Mouse (Mus musculus) cortical plate, adult 2 months (tissue): ENCODE measurements around the gene Fam114a2. TPM values are rescaled to one million over a fixed set of nuclear protein-coding genes. Genes with fewer than 3 reads are reported as not detected.

ENCODE experiments used
- H3K27ac ChIP-seq: fragments of 200-500 bp; 2 replicates; pipeline ENCODE4 v1.5.1; 2012; ENCODE audit warnings: low read length, control low read depth, inconsistent platforms; ENCODE audit not compliant: insufficient read depth
- H3K4me1 ChIP-seq: fragments of 200-500 bp; 2 replicates; pipeline ENCODE4 v1.6.1; 2011; ENCODE audit warnings: low read length; ENCODE audit not compliant: control insufficient read depth, insufficient read depth
- H3K4me3 ChIP-seq: fragments of 200-500 bp; 2 replicates; pipeline ENCODE4 v1.5.1; 2011; ENCODE audit warnings: mild to moderate bottlenecking, low read length, control low read depth; ENCODE audit not compliant: insufficient read depth
- CTCF ChIP-seq: fragments of 200-500 bp; IDR thresholded peaks from 2 replicates; pipeline ENCODE4 v1.5.1; 2011; ENCODE audit warnings: mild to moderate bottlenecking, control low read depth, low read length; ENCODE audit not compliant: insufficient read depth; ENCODE audit errors: extremely low read depth
- POLR2A ChIP-seq: fragments of 200-500 bp; IDR thresholded peaks from 2 replicates; pipeline ENCODE4 v1.6.1; 2011; ENCODE audit warnings: mild to moderate bottlenecking, low read length, control low read depth; ENCODE audit not compliant: insufficient read depth; ENCODE audit errors: extremely low read depth
- polyA plus RNA-seq: library from polyadenylated mRNA; depleted of rRNA; stranded (reverse); fragments of >200 nt; gene quantifications from 2 replicates; pipeline ENCODE4 v1.2.3, GENCODE M21; 2012

Fam114a2 gene
- polyA plus RNA-seq, 1 experiment = 37.6 TPM

DNA sequence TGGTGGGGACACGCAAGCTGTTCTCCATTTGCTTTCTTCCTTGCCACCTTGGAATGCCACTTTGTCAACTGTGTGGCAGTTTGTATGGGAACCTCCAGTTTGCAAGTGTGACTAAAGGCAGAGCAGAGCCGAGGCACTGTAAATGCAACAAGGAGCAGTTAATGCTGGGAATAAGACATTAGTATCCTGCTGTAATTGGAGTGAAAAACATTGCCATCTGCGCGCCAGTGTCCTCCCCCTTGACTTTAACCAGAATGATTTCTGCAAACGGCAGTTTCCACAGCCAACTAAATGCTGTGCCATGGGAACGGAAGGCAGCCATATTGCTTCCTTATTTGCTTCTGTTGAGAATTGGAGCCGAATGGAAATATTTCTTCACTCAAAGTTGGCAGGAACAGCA is 3.6 kb upstream of the Fam114a2 start:
- TF ChIP-seq POLR2A = no peak
- no peak for TF ChIP-seq CTCF
- no peak overlapping the region for H3K4me3 ChIP-seq

DNA sequence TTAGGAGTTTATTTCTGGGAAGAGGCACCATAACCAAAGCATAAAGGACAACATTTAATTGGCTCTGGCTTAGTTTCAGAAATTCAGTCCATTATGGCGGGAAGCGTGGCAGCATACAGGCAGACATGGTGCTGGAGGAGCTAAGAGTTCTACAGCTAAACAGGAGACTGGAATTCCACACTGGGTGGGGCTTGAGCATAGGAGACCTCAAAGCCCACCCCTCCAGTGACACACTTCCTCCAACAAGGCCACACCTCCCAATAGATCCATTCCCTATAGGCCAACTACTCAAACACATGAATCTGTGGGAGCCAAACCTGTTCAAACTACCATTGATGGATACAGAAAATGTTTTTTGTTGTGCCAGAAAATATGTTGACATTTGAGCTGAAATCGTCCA is 2.8 kb upstream of the Fam114a2 start:
- H3K27ac ChIP-seq = no peak overlapping the region
- peaks cover 4% of the 10 kb centered on the region; the same call in 1 of the 2 replicates for H3K4me1 ChIP-seq
- TF ChIP-seq POLR2A (no peak), CTCF (no peak)
- H3K4me3 ChIP-seq = no peak overlapping the region

More for the DNA sequence above, 3.6 kb upstream of the Fam114a2 start:
- H3K27ac ChIP-seq = no peak overlapping the region
- peaks cover 2% of the 10 kb centered on the region; the same call in 1 of the 2 replicates for H3K4me1 ChIP-seq

DNA sequence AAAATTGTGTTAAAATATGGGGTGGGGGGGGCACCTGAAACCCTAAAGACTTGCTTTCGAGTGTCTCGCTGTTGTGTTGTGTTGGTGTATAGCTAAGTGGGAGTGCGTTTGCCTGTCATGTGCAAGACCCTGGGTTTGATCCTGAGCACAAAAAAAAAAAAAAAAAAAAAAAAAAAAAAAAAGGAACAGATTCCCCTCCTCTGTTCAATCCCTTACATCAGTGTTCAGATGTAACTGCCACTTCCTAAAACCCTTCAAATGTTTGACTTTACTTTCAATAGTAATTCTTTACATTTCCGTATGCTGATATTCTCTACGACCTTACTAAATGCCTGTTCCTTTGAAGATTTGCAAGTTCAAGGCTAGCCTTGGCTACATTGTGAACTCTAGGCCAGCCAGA is 887 bp upstream of the Fam114a2 start:
- Histone ChIP-seq H3K4me1 (peaks cover 4% of the 10 kb centered on the region; the same call in 1 of the 2 replicates), H3K27ac (no peak overlapping the region)
- TF ChIP-seq POLR2A (no peak), CTCF (no peak)

DNA sequence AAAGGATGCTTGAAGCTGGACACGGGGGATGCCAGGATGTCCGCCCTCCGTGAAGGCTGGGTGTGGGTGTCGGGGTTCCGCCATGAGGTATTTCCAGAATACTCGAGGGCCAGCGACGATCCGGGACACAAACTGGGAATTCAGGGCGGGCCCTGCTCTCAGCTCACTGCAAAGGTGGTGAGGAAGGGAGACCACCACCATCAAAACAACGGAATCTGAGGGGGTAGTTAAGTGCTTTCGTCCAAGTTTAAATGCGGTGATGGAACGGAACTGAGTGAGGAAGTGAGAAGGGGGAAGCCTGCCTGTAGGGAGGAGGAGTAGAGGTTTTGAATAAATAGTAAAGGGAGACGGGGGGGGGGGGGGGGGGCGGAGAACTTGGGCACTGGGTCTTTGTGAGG is 333 bp upstream of the Fam114a2 start:
- H3K27ac ChIP-seq = no peak overlapping the region
- TF ChIP-seq CTCF (no peak), POLR2A (no peak)
- peak overlapping the region; percentile 78 for H3K4me3 ChIP-seq
- peaks cover 4% of the 10 kb centered on the region; the same call in 1 of the 2 replicates for H3K4me1 ChIP-seq

More for the DNA sequence above, 887 bp upstream of the Fam114a2 start:
- peak overlapping the region; percentile 78 for H3K4me3 ChIP-seq

DNA sequence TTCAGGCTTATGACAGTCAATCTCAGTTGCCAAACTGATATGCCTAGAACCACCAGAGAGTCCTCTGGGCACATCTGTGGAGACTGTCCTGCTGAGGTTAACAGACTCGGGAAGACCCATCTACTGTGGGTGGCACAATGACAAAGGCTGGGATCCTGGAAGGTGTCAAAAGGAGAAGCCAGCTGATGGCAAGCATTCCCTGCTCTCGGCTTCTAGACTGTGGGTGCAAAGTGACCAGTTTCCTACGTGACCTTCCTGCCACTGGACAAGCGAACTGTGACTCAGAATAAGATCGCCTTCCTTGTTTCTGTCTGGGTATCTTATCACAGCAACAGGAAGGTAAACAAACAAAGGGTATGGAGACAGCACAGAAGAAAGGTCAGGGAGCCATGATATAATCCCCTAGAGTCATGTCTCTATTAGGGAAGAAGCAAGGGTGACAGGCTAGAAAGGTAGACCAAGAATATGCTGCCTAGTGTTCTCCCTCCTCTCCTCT is 1.4 kb downstream of the Fam114a2 start:
- no peak overlapping the region for H3K27ac ChIP-seq
- no peak for TF ChIP-seq POLR2A
- no peak for TF ChIP-seq CTCF
- H3K4me3 ChIP-seq = no peak overlapping the region
- H3K4me1 ChIP-seq = peaks cover 2% of the 10 kb centered on the region; the same call in 1 of the 2 replicates

DNA sequence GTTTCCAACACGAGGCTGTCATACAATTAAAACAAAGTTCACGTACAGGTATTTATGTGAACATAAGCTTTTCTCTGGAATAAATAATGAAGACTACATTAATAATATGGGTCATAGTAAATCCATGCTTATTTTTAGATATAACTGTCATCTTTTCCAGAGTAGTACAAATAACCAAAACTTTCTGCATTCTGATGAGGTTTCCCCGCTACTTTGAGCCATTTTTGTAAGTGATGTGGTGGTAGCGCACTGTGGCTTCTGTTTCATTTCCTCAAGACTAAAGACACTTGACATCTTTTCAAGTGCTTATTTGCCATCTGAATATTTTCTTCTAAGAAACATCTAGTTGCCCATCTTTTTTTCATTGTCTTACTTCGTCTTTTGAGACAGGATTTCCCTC is 3.2 kb downstream of the Fam114a2 start:
- Histone ChIP-seq H3K27ac (no peak overlapping the region), H3K4me3 (no peak overlapping the region), H3K4me1 (peaks cover 2% of the 10 kb centered on the region; the same call in 1 of the 2 replicates)
- TF ChIP-seq CTCF (no peak), POLR2A (no peak)

DNA sequence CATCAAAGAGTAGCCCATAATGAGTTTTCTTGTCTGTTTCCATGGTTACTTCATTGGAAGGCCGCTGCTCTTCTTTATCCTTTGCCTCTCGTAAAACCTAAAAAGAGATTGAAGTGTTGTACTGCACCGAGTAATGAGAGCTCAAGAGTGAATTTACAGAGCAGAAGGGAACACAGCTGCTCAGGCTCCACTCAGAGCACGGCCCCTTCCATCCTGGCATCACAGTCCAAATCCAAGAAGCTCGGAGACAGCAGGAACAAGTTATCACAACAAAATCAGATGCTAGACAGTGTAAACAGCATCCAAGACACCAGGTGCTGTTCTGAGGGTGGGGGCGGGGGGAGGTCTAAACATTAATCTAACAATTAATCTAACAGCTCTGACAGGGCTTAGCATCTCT is 11.5 kb downstream of the Fam114a2 start:
- Histone ChIP-seq H3K27ac (no peak overlapping the region), H3K4me1 (no peaks in the 10 kb centered on the region), H3K4me3 (no peak overlapping the region)
- no peak for TF ChIP-seq CTCF
- TF ChIP-seq POLR2A = no peak

DNA sequence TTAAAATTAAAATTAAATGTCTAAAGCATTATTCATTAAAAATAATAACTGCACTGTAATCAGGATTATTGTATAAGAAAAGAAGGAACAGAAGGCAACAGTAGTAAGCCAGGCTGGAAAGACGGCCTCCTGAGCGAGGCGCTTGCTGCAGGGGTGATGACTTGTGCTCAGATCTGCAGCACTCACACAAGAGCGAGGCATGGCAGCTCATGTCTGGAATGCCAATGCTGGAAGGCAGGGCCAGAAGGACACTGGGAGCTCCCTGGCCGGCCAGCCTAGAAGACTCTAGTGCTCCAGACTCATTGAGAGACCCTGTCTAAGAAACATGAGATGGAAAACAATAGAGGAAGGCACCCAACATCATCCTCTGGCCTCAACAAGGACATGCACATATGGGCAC is 15.3 kb downstream of the Fam114a2 start:
- TF ChIP-seq POLR2A = no peak
- TF ChIP-seq CTCF = no peak
- Histone ChIP-seq H3K4me1 (no peaks in the 10 kb centered on the region), H3K4me3 (no peak overlapping the region), H3K27ac (no peak overlapping the region)

DNA sequence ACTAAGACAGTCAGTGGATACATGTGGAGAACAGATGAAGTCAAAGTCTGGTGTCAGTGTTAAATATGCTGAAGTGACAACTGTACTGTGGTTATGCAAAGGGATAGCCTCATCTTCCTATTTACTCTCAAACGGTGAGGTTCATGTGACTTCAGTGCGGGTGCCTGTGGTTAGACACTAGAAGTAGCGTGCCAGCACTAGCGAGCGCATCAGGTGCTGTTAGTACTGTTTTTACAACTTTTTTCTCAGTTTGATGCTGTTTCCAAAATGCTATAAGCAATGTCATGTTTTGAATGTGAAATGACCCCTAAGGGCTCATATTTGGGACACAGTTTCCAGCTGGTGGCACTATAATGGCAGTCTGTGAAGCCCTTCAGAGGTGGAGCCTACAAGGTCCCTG is 20.2 kb downstream of the Fam114a2 start:
- H3K4me3 ChIP-seq = no peak overlapping the region
- H3K27ac ChIP-seq = no peak overlapping the region
- no peaks in the 10 kb centered on the region for H3K4me1 ChIP-seq
- no peak for TF ChIP-seq POLR2A
- no peak for TF ChIP-seq CTCF

DNA sequence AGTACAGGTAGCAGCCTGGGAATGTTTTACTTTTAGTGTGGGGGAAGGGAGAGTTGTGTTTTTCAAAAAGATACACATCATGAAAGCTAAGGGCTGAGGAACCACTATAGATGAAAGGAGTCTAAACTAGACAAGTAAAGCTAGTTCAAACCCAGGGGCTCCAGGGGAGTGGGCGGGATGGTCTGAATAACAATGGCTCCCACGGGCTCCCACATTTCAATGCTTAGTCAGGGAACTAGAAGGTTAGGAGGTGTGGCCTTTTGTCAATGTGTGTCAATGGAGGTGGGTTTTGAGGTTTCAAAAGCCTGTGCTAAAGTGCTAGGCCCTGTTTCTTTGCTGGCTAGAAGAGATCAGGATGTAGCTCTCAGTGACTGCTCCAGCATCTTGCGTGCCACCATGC is 20.7 kb downstream of the Fam114a2 start:
- no peaks in the 10 kb centered on the region for H3K4me1 ChIP-seq
- no peak overlapping the region for H3K4me3 ChIP-seq
- H3K27ac ChIP-seq = no peak overlapping the region
- TF ChIP-seq CTCF (no peak), POLR2A (no peak)

DNA sequence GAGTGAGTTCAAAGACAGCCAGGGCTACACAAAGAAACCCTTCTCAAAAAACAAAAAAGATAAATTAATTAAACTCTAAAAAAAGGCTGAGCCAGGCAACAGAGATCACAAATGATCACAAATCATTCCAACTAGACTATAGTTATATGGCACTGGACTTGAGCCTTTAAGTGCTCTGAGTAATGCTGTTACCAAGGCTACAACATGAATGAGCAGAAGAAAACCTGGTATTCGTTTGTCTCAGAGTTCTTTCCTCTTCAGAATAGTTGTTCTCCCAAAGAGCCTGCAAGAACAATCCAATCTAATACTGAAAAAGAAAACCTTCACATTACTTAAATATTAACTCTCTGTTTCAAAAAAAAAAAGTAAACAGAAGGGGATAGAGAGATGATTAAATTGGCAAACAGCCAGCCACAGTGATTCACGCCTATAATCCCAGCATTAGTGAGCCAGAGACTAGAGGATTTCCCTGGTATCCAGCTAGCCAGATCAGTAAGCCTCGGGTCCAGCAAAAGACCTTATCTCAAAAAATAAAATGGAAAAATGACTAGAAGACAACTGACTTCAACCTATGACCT is 21.9 kb downstream of the Fam114a2 start:
- Histone ChIP-seq H3K4me1 (no peaks in the 10 kb centered on the region), H3K4me3 (no peak overlapping the region), H3K27ac (no peak overlapping the region)
- TF ChIP-seq POLR2A (no peak), CTCF (no peak)
